Mouse (Mus musculus) gastrocnemius, postnatal 4 days (tissue): ENCODE measurements around the gene Tmem200b. TPM values are rescaled to one million over a fixed set of nuclear protein-coding genes. Genes with fewer than 3 reads are reported as not detected.

ENCODE experiments used
- DNase-seq, 2 experiments: peaks; one replicate each; pipeline ENCODE4 v3.0.0; 2021 to 2022; ENCODE audit warnings: low spot score in 2 of 2, mixed read lengths in 2 of 2
- long read RNA-seq, 2 experiments: library from polyadenylated mRNA; stranded (forward); transcript quantifications; one replicate each; pipeline ENCODE4 v2.0.0; 2021
- total RNA-seq, 2 experiments: library from RNA; stranded (reverse); gene quantifications; 2 replicates each; pipeline ENCODE4 v1.2.3; 2021

Tmem200b gene
- total RNA-seq: 10 to 100 TPM in 1 of 2 experiments, 1 to 10 TPM in 1; 9.9 to 10.4 TPM
- long read RNA-seq, experiment 1, partial matches to known transcripts: 0 of 11 reads
- long read RNA-seq, experiment 1, other reads (novel, unspliced or antisense): 8 of 11 reads
- long read RNA-seq, experiment 2, transcript Tmem200b-201 (1 exons, 1,370 nt): major isoform, 5 of 35 reads
- long read RNA-seq, experiment 2, partial matches to known transcripts: 28 of 35 reads
- long read RNA-seq, experiment 2, other reads (novel, unspliced or antisense): 2 of 35 reads

DNA sequence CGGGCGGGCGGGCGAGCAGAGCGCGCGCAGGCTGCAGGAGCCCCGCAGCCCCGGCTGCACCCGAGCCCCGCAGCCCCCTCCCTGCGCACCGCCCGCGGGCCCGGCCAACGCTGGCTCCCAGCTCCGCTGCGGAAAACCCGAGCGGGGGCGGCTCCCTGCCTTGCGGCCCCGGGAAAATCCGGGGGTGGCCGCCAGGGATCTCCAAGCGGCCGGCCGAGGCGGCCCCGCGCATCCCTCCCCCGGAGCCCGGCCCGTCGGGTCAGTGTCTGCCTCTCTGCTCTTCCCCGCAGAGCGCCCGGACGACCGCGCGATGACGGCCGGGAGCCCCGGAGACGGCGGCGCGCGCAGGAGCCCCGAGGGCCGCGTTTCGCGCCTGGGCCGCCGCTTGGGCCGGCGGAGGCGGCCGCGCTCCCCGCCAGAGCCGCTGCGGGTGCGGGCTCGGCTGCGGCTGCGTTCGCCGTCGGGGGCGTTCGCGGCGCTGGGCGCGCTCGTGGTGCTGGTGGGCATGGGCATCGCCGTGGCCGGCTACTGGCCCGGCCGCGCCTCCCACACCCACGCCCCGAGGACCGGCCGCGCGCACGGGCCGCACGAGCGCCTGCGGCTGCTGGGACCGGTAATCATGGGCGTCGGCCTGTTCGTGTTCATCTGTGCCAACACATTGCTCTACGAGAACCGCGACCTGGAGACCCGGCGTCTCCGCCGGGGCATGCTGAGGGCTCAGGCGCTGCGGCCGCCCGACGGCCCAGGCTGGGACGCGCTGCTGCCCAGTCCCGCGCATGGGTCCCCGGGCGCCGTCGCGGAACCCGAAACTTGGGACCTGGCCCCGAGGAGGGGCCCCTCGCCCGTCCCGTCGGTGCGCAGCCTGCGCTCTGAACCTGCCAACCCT lies at the start of gene Tmem200b:
Gene Tmem200b, plus strand, starts transcription at position 311 of the 886 bp plus-strand sequence.
- DNase-seq: no peak

- no peak for DNase-seq
These were observed 48.8 kb upstream of the Tmem200b start for GRCm38 (mm10) chr4:131872672-131873292.

GRCm38 (mm10) chr4:131873293-131874168 lies 48.0 kb upstream of the Tmem200b start, which contains the start of gene Srsf4:
TSS of gene Srsf4 (plus strand) at chr4:131873617.
- DNase-seq: peak; percentile 93 to 95

GRCm38 (mm10) chr4:131874169-131874536 lies 47.4 kb upstream of the Tmem200b start:
- DNase-seq: no peak

DNA sequence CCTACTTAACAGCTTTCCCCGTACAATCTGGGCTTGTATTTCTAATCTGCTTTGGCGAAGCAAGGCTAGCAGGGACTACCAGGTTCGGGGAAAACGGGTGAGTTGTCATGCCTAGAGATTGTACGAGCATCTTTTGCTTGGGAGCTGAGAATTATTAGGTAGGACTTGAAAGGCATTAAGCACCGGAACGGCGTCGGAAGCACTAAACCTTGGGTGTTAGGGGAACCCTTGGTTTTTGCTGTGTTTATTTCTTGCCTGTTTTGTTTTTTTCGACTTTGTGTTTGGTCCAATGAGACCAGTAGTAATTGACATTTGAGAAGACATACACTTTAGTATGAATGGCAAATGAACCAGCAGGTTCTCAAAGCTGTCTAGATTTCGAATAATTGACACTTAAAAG lies 47.0 kb upstream of the Tmem200b start:
- no peak for DNase-seq

GRCm38 (mm10) chr4:131875242-131875641 lies 46.3 kb upstream of the Tmem200b start:
- DNase-seq: no peak

GRCm38 (mm10) chr4:131876836-131877235 lies 44.7 kb upstream of the Tmem200b start:
- DNase-seq: no peak

DNA sequence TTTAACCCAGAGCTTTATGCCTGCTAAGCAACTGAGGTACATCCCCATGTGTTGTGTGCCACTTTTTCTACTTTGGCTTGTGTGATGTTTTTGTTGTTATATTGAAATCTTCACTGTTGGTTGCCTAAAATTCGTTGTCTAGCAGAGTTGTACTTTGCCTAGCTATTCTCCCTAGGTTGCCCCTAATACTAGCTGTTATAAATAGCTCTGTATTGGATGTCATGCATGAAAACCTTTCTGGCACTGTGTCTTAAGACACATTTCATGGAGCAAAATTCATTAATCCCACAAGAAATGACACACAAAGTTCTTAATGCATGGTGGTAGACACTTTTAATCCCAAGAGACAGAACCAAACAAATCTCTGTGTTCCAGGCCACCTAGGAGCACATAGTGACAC lies 41.9 kb upstream of the Tmem200b start:
- DNase-seq: no peak

DNA sequence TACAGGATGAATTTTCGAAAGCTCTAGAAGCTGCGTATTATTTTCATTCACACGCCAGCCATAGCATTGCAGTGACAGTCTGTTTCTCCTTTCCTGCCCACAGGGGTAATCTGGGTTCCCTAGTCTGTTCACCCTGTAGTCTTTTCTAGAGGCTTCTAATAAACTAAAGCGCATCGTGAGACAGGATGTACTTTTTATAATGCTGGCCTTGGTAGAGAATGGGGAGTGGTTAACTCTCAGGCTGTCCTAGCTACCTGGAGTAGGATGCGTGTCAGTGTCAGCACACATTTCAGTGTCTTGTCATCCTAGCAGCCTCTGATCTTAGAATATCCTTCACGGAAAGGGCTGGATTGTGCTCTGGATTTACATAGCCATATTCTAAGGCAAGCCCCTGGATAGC lies 40.3 kb upstream of the Tmem200b start:
- DNase-seq: no peak

GRCm38 (mm10) chr4:131883571-131883970 lies 38.0 kb upstream of the Tmem200b start:
- no peak for DNase-seq

- DNase-seq: no peak
These were observed 36.2 kb upstream of the Tmem200b start for GRCm38 (mm10) chr4:131885376-131885775.

- no peak for DNase-seq
These were observed 33.0 kb upstream of the Tmem200b start for GRCm38 (mm10) chr4:131888564-131888963.

- no peak for DNase-seq
These were observed 30.9 kb upstream of the Tmem200b start for GRCm38 (mm10) chr4:131890692-131891091.

GRCm38 (mm10) chr4:131897109-131897508 lies 24.5 kb upstream of the Tmem200b start:
- no peak for DNase-seq

GRCm38 (mm10) chr4:131897787-131898186 lies 23.8 kb upstream of the Tmem200b start:
- DNase-seq: no peak

- no peak for DNase-seq
These were observed 22.9 kb upstream of the Tmem200b start for GRCm38 (mm10) chr4:131898503-131899179.

GRCm38 (mm10) chr4:131899180-131899554 lies 22.4 kb upstream of the Tmem200b start:
- DNase-seq: no peak

DNA sequence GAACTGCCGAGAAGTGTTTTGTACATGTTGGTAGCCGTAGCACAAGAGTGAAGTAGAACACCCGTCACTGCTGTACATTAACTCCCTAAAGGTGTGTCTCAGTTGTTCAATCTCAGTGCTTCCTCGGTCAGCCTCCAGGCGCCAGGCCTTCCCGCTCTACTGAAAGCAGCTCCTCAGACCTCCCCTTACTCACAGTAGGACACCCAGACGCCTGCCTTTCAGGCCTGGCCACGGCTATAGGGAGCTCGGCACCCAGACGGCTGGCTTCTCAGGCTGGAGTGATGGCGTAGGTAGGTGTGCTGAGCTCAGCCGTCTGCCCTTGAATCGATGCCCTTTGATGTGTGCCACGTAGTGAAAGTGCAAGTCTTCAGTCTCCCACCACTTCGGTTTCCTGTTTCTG lies 20.5 kb upstream of the Tmem200b start:
- no peak for DNase-seq

GRCm38 (mm10) chr4:131904478-131904877 lies 17.1 kb upstream of the Tmem200b start:
- DNase-seq: peak in 1 of 2 experiments; percentile 49

- no peak for DNase-seq
These were observed 15.1 kb upstream of the Tmem200b start for GRCm38 (mm10) chr4:131906423-131906822.
